Mouse (Mus musculus) testis, adult 2 months (tissue): ENCODE data around the gene Elfn1.

Experiments used
- CTCF ChIP-seq: fragments of 200-500 bp; IDR thresholded peaks from 2 replicates; pipeline ENCODE4 v1.5.1; 2012; ENCODE audit warnings: low read depth, mild to moderate bottlenecking, inconsistent platforms, low read length, moderate library complexity; ENCODE audit not compliant: control insufficient read depth, insufficient read depth, insufficient replicate concordance
- POLR2A ChIP-seq: fragments of 200-500 bp; IDR thresholded peaks from 2 replicates; pipeline ENCODE4 v1.6.1; 2012; ENCODE audit warnings: low read depth, mild to moderate bottlenecking, inconsistent platforms, low read length, moderate library complexity; ENCODE audit not compliant: control insufficient read depth

DNA sequence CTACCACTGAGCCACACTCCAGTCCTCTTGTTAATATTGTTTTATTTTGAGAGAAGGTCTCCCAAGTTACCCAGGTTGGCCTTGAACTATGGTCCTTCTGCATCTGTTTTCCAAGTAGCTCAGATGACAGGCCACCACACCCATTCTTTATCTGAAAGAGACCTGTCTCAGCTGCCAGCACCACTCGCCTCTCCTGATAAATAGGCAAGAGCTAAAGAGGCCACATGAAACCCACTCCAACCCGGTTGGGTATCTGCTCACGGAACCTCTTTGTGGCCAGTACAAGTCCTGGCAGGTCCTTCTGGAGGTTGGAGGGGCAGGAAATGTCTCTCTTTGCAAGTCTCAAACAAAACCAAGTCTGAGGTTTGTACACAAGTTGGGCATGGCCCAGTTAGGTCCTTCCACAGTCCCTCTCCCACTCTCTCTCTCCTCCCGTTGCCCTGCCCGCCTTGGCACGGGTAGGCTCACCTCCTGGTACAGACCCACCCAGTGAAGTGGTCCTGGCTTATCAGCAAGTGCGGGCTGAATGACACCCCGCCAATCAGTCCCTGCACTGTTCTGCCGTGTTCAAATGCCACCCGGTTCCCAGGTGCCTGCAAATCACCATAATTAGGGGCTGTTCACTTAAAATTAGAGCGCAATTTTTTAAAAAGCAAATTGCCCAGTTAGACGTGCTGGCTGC, 104.7 kb downstream of the Elfn1 start:
- TF ChIP-seq CTCF (no peak), POLR2A (no peak)
